Mouse (Mus musculus) layer of hippocampus, adult 8-10 months (tissue): ENCODE data around the gene Rabif. TPM values are rescaled to one million over a fixed set of nuclear protein-coding genes. Genes with fewer than 3 reads are reported as not detected.

Source experiments
- DNase-seq, 2 experiments: peaks; one replicate each; pipeline ENCODE4 v3.0.0; 2022; ENCODE audit warnings: low spot score in 2 of 2
- total RNA-seq, 4 experiments: library from RNA; stranded (reverse); gene quantifications; 2 replicates each; pipeline ENCODE4 v1.2.4; 2022

Rabif gene
- total RNA-seq, 4 experiments from 2014 or later, result 20.0 to 26.7 (median 21.8) TPM

GRCm38 (mm10) chr1:134552396-134552795, 57.9 kb downstream of the Rabif start:
- DNase-seq, result no peak

- DNase-seq, result no peak
Measured at GRCm38 (mm10) chr1:134555240-134555870, 60.9 kb downstream of the Rabif start.

- DNase-seq, result peak; percentile 9 to 30
Measured at GRCm38 (mm10) chr1:134555871-134556670, 61.6 kb downstream of the Rabif start.

GRCm38 (mm10) chr1:134556671-134557218, 62.3 kb downstream of the Rabif start:
- DNase-seq, result peak; percentile 92 to 95

Other genes starting within 250 kb of the Rabif start
- gene Myog, start 204.7 kb upstream of the Rabif start, total RNA-seq, result not detected
- gene Ppfia4, start 161.7 kb upstream of the Rabif start, total RNA-seq, result 10 to 100 TPM; 72.2 to 86.2 (median 77.3) TPM
- 10 to 100 TPM; 59.9 to 70.0 (median 61.8) TPM for gene Tmem183a, start 132.7 kb upstream of the Rabif start, total RNA-seq
- not detected for gene 4933406M09Rik, start 108.7 kb upstream of the Rabif start, total RNA-seq
- 10 to 100 TPM; 28.8 to 43.0 (median 35.5) TPM for gene Cyb5r1, start 89.1 kb upstream of the Rabif start, total RNA-seq
- 10 to 100 TPM; 54.3 to 62.3 (median 58.9) TPM for gene Adipor1, start 79.3 kb upstream of the Rabif start, total RNA-seq
- 10 to 100 TPM; 37.8 to 46.1 (median 41.6) TPM for gene Klhl12, start 39.1 kb upstream of the Rabif start, total RNA-seq
- gene Mgat4e, start 55.0 kb downstream of the Rabif start, total RNA-seq, result not detected
- gene Kdm5b, start 65.5 kb downstream of the Rabif start, total RNA-seq, result 10 to 100 TPM; 66.4 to 81.0 (median 72.1) TPM
- 10 to 100 TPM; 31.6 to 35.4 (median 34.6) TPM for gene Syt2, start 152.0 kb downstream of the Rabif start, total RNA-seq